ENCODE assay signal across 9 mouse cellular contexts in genomic region chr6:30617959-30618590, GRCm38 (mm10). TPM values are rescaled to one million over a fixed set of nuclear protein-coding genes. Genes with fewer than 3 reads are reported as not detected.
A peak's percentile ranks its signal among the peaks of the same experiment; 100 is the strongest.
DNase-seq lines count a peak whose midpoint lies in the region; ATAC-seq lines count a peak whose summit lies in the region.
"Had no signal": no experiment of that assay in that cellular context is flagged by ENCODE, and none has a peak within 500 bp of the region (broad histone marks: within the 10 kb centered on the region; RNA-seq: fewer than 3 reads in every experiment).

No protein-coding gene starts in this region.

- H3K27me3 ChIP-seq in forebrain, embryonic 14.5 days (replicated peaks; ENCODE audit: control insufficient read depth, insufficient read depth, low read length), result no peaks in the 10 kb centered on the region
- no peaks in the 10 kb centered on the region for H3K27me3 ChIP-seq in midbrain, embryonic 14.5 days (ENCODE audit: control insufficient read depth, insufficient read depth, low read length)

- H3K4me1 ChIP-seq in forebrain, embryonic 14.5 days (ENCODE audit: control insufficient read depth, insufficient read depth, low read length), result peaks cover 39% of the 10 kb centered on the region
- peaks cover 42% of the 10 kb centered on the region for H3K4me1 ChIP-seq in midbrain, embryonic 14.5 days (ENCODE audit: control insufficient read depth, insufficient read depth, low read length)

- 2% methylated on average over 18 of the region's 18 CpGs for WGBS in forebrain, embryonic 14.5 days
- WGBS in midbrain, embryonic 14.5 days, result 1% methylated on average over 18 of the region's 18 CpGs

- H3K9me3 ChIP-seq in forebrain, embryonic 14.5 days (replicated peaks; ENCODE audit: control insufficient read depth, low read length), result no peaks in the 10 kb centered on the region
- H3K9me3 ChIP-seq in midbrain, embryonic 14.5 days (ENCODE audit: control insufficient read depth, low read length), result no peaks in the 10 kb centered on the region

- H3K4me3 ChIP-seq in forebrain, embryonic 14.5 days (ENCODE audit: low read depth, low read length), result peak overlapping the region; percentile 23
- H3K4me3 ChIP-seq in midbrain, embryonic 14.5 days (replicated peaks; ENCODE audit: low read depth, low read length), result peak overlapping the region; percentile 12; the same call in 1 of the 2 replicates

- H3K9ac ChIP-seq in forebrain, embryonic 14.5 days (ENCODE audit: low read length), result peak overlapping the region; percentile 44; the same call in 1 of the 2 replicates
- peak overlapping the region; percentile 34 for H3K9ac ChIP-seq in midbrain, embryonic 14.5 days (replicated peaks; ENCODE audit: low read length)

- H3K27ac ChIP-seq in forebrain, embryonic 14.5 days (ENCODE audit: low read depth, low read length), result peak overlapping the region; percentile 86
- H3K27ac ChIP-seq in midbrain, embryonic 14.5 days (replicated peaks; ENCODE audit: low read depth, low read length), result peak overlapping the region; percentile 88

- DNase-seq in cerebellum, postnatal 25 days, result peak; percentile 30 to 38
- no peak for DNase-seq in cerebellum, adult 9-10 months
- DNase-seq in MN1 (ENCODE audit: low spot score), result peak; percentile 77
- DNase-seq in forebrain, embryonic 14.5 days (ENCODE audit: low spot score), result peak; percentile 90
- DNase-seq in layer of hippocampus, adult 9-10 months (ENCODE audit: low spot score), result peak; percentile 24
- peak; percentile 87 for DNase-seq in midbrain, embryonic 14.5 days
- DNase-seq in testis, postnatal 10 days (ENCODE audit: low spot score), result no peak
- DNase-seq in kidney, postnatal 14 days, result no peak

- H3K36me3 ChIP-seq in forebrain, embryonic 14.5 days (ENCODE audit: control insufficient read depth, insufficient read depth, low read length), result no peaks in the 10 kb centered on the region
- no peaks in the 10 kb centered on the region for H3K36me3 ChIP-seq in midbrain, embryonic 14.5 days (ENCODE audit: control insufficient read depth, insufficient read depth, low read length)

- H3K4me2 ChIP-seq in forebrain, embryonic 14.5 days (ENCODE audit: low read length), result peak overlapping the region; percentile 56
- peak overlapping the region; percentile 61 for H3K4me2 ChIP-seq in midbrain, embryonic 14.5 days (ENCODE audit: low read length)

- peak; percentile 92 for ATAC-seq in forebrain, embryonic 14.5 days
- peak; percentile 87 for ATAC-seq in midbrain, embryonic 14.5 days (ENCODE audit: low FRiP score, low TSS enrichment)

RNA-seq across cellular contexts. Expression of gene Cpa5, which starts 7.3 kb away (rescaled TPM):
- 0.10 TPM in 2 replicates for polyA plus RNA-seq in forebrain, embryonic 14.5 days (2014; fragmentation: Nextera tagmentation; extraction: Ambion mirVana)
- 0.18 TPM in 1 of 2 replicates, not detected in the other for polyA plus RNA-seq in midbrain, embryonic 14.5 days (2014; fragmentation: Nextera tagmentation; extraction: Ambion mirVana)
- polyA plus RNA-seq: large intestine, adult 2 months had no signal

RNA-seq across cellular contexts. Expression of gene Cpa1, which starts 20.9 kb away (rescaled TPM):
- polyA plus RNA-seq in forebrain, embryonic 14.5 days (2014; fragmentation: Nextera tagmentation; extraction: Ambion mirVana), result 0.58 and 1.5 TPM in 2 replicates
- 0.50 and 0.61 TPM in 2 replicates for polyA plus RNA-seq in midbrain, embryonic 14.5 days (2014; fragmentation: Nextera tagmentation; extraction: Ambion mirVana)

RNA-seq across cellular contexts. Expression of gene Cpa4, which starts 49.9 kb away (rescaled TPM):
- polyA plus RNA-seq in forebrain, embryonic 14.5 days (2014; fragmentation: Nextera tagmentation; extraction: Ambion mirVana), result 2.3 and 2.8 TPM in 2 replicates
- polyA plus RNA-seq in midbrain, embryonic 14.5 days (2014; fragmentation: Nextera tagmentation; extraction: Ambion mirVana), result 0.98 and 1.2 TPM in 2 replicates
- polyA plus RNA-seq: large intestine, adult 2 months had no signal

Comparison
In these comparisons a context has a peak if more than half of its experiments do, and no peak if none do; other contexts are left out.
1. DNase-seq: peak in cerebellum, postnatal 25 days (2 of 2), MN1 (single experiment), forebrain, embryonic 14.5 days (single experiment), layer of hippocampus, adult 9-10 months (single experiment) and midbrain, embryonic 14.5 days (single experiment); none in cerebellum, adult 9-10 months (single experiment), testis, postnatal 10 days (single experiment) and kidney, postnatal 14 days (single experiment).